Mouse (Mus musculus) layer of hippocampus, adult 2 months (tissue): ENCODE measurements at regions not wholly inside any gene's neighbourhood (a gene's known extent, or its start where the extent isn't known, plus 50 kb on each side); places are given as distances from the start of the nearest gene placed in this dataset.
A peak's percentile ranks its signal among the peaks of the same experiment; 100 is the strongest.

Experiments
- DNase-seq, 2 experiments: peaks; one replicate each; pipeline ENCODE4 v3.0.0; 2022; ENCODE audit warnings: low spot score in 2 of 2
- H3K27ac ChIP-seq: fragments of 200-600 bp; 2 replicates; pipeline ENCODE4 v1.8.1; 2022
- H3K4me3 ChIP-seq: fragments of 200-600 bp; 2 replicates; pipeline ENCODE4 v1.8.1; 2022; ENCODE audit warnings: mild to moderate bottlenecking
- CTCF ChIP-seq: fragments of 200-600 bp; conservative IDR thresholded peaks from 2 replicates; pipeline ENCODE4 v1.8.1; 2022; ENCODE audit warnings: antibody characterized with exemption, mild to moderate bottlenecking, moderate library complexity

GRCm38 (mm10) chr1:44849366-44849951 is 298.1 kb downstream of the Gulp1 start:
- TF ChIP-seq CTCF, result no peak
- no peak for DNase-seq

GRCm38 (mm10) chr1:44863390-44863789 is 312.1 kb downstream of the Gulp1 start:
- Histone ChIP-seq H3K27ac (no peak overlapping the region), H3K4me3 (no peak overlapping the region)
- TF ChIP-seq CTCF, result no peak
- no peak for DNase-seq

More at GRCm38 (mm10) chr1:44849366-44849951, 298.1 kb downstream of the Gulp1 start:
- no peak overlapping the region for H3K4me3 ChIP-seq
- H3K27ac ChIP-seq, result no peak overlapping the region

- H3K4me3 ChIP-seq, result no peak overlapping the region
- TF ChIP-seq CTCF, result no peak
- H3K27ac ChIP-seq, result no peak overlapping the region
- no peak for DNase-seq
Measured at GRCm38 (mm10) chr1:44863818-44864217, 312.5 kb downstream of the Gulp1 start.

- DNase-seq, result no peak
- no peak overlapping the region for H3K4me3 ChIP-seq
- no peak overlapping the region for H3K27ac ChIP-seq
- TF ChIP-seq CTCF, result no peak
Measured at GRCm38 (mm10) chr1:44891611-44892010, 340.3 kb downstream of the Gulp1 start.

GRCm38 (mm10) chr1:44892378-44892777 is 341.1 kb downstream of the Gulp1 start:
- no peak overlapping the region for H3K4me3 ChIP-seq
- TF ChIP-seq CTCF, result no peak
- no peak for DNase-seq

More at GRCm38 (mm10) chr1:44892378-44892777, 341.1 kb downstream of the Gulp1 start:
- H3K27ac ChIP-seq, result peak overlapping the region; percentile 46; the same call in 1 of the 2 replicates
